Mouse (Mus musculus) gastrocnemius, postnatal 10 days (tissue): ENCODE measurements around the gene Thada. TPM values are rescaled to one million over a fixed set of nuclear protein-coding genes. Genes with fewer than 3 reads are reported as not detected.
"Not testable (repeated sequence)": the region's sequence is repeated elsewhere in the genome, so short reads cannot be mapped to it uniquely, and the experiment has no call there.

Experiments
- DNase-seq: peaks from one replicate; pipeline ENCODE4 v3.0.0; 2021; ENCODE audit warnings: mixed read lengths
- total RNA-seq, 2 experiments: library from RNA; stranded (reverse); gene quantifications; 2 replicates each; pipeline ENCODE4 v1.2.3; 2021

Thada gene
- total RNA-seq, 2 experiments from 2014 or later = 5.9 to 8.4 TPM

GRCm38 (mm10) chr17:84342299-84342817, 123.6 kb downstream of the Thada start:
- DNase-seq = no peak

GRCm38 (mm10) chr17:84341686-84342085, 124.3 kb downstream of the Thada start:
- DNase-seq = no peak

- no peak for DNase-seq
These were observed 125.4 kb downstream of the Thada start for GRCm38 (mm10) chr17:84340574-84340973.

GRCm38 (mm10) chr17:84335996-84336395, 130.0 kb downstream of the Thada start:
- no peak for DNase-seq

- DNase-seq = no peak
These were observed 130.9 kb downstream of the Thada start for GRCm38 (mm10) chr17:84335076-84335475.

GRCm38 (mm10) chr17:84334241-84335014, 131.6 kb downstream of the Thada start:
- DNase-seq = no peak

- no peak for DNase-seq
These were observed 133.1 kb downstream of the Thada start for GRCm38 (mm10) chr17:84332940-84333339.

GRCm38 (mm10) chr17:84330986-84331385, 135.0 kb downstream of the Thada start:
- DNase-seq = no peak

- DNase-seq = no peak
These were observed 135.5 kb downstream of the Thada start for GRCm38 (mm10) chr17:84330506-84330905.

GRCm38 (mm10) chr17:84329906-84330470, 136.0 kb downstream of the Thada start:
- no peak for DNase-seq

- DNase-seq = no peak
These were observed 137.5 kb downstream of the Thada start for GRCm38 (mm10) chr17:84328526-84328925.

- DNase-seq = no peak
These were observed 138.7 kb downstream of the Thada start for GRCm38 (mm10) chr17:84327051-84327925.

GRCm38 (mm10) chr17:84322176-84322575, 143.8 kb downstream of the Thada start:
- no peak for DNase-seq

GRCm38 (mm10) chr17:84321351-84321750, 144.7 kb downstream of the Thada start:
- DNase-seq = no peak

- DNase-seq = no peak
These were observed 145.4 kb downstream of the Thada start for GRCm38 (mm10) chr17:84320576-84320975.

- DNase-seq = no peak
These were observed 151.7 kb downstream of the Thada start for GRCm38 (mm10) chr17:84314341-84314740.

GRCm38 (mm10) chr17:84313494-84313893, 152.5 kb downstream of the Thada start:
- DNase-seq = no peak

GRCm38 (mm10) chr17:84306151-84306550, 159.9 kb downstream of the Thada start:
- no peak for DNase-seq

GRCm38 (mm10) chr17:84305074-84305473, 160.9 kb downstream of the Thada start:
- no peak for DNase-seq

- no peak for DNase-seq
These were observed 161.9 kb downstream of the Thada start for GRCm38 (mm10) chr17:84304141-84304540.

GRCm38 (mm10) chr17:84297976-84298375, 168.0 kb downstream of the Thada start:
- no peak for DNase-seq

- no peak for DNase-seq
These were observed 172.8 kb downstream of the Thada start for GRCm38 (mm10) chr17:84293221-84293620.

- DNase-seq = not testable (repeated sequence)
These were observed 174.8 kb downstream of the Thada start for GRCm38 (mm10) chr17:84291228-84291627.
